Mouse (Mus musculus) hindbrain, embryonic 13.5 days (tissue): ENCODE data around the gene Shroom4. TPM values are rescaled to one million over a fixed set of nuclear protein-coding genes. Genes with fewer than 3 reads are reported as not detected.
"Not testable (repeated sequence)": the region's sequence is repeated elsewhere in the genome, so short reads cannot be mapped to it uniquely, and the experiment has no call there.

Experiments
- ATAC-seq: fragments of 200-750 bp; cut with Nextera tagmentation; 2 replicates; pipeline ENCODE4 v1.8.0; 2017; ENCODE audit warnings: moderate TSS enrichment; ENCODE audit not compliant: low FRiP score
- H3K27ac ChIP-seq: fragments of 300-500 bp; sonication (generic); 2 replicates; pipeline ENCODE4 v1.5.1; 2015; ENCODE audit warnings: inconsistent platforms, mild to moderate bottlenecking, moderate library complexity
- H3K27me3 ChIP-seq: fragments of 300-500 bp; sonication (generic); 2 replicates; pipeline ENCODE4 v1.6.1; 2015; ENCODE audit warnings: mild to moderate bottlenecking, inconsistent platforms
- H3K36me3 ChIP-seq: fragments of 300-500 bp; sonication (generic); 2 replicates; pipeline ENCODE4 v1.6.1; 2015; ENCODE audit warnings: mild to moderate bottlenecking, inconsistent platforms
- H3K4me1 ChIP-seq: fragments of 300-500 bp; sonication (generic); replicated peaks from 2 replicates; pipeline ENCODE4 v1.6.1; 2015; ENCODE audit warnings: inconsistent platforms
- H3K4me2 ChIP-seq: fragments of 300-500 bp; sonication (generic); 2 replicates; pipeline ENCODE4 v1.6.1; 2015; ENCODE audit warnings: inconsistent platforms, mild to moderate bottlenecking, moderate library complexity
- H3K4me3 ChIP-seq: fragments of 300-500 bp; sonication (generic); 2 replicates; pipeline ENCODE4 v1.5.1; 2015; ENCODE audit warnings: mild to moderate bottlenecking, inconsistent platforms
- H3K9ac ChIP-seq: fragments of 300-500 bp; sonication (generic); 2 replicates; pipeline ENCODE4 v1.6.1; 2015; ENCODE audit warnings: mild to moderate bottlenecking, inconsistent platforms
- H3K9me3 ChIP-seq: fragments of 300-500 bp; sonication (generic); 2 replicates; pipeline ENCODE4 v1.6.1; 2016; ENCODE audit warnings: inconsistent platforms
- WGBS: fragments of 180-500 bp; shearing (Covaris S2); methylation state at CpG from one replicate; pipeline ENCODE4 v1.1.7; 2015; 5-methylcytosine and 5-hydroxymethylcytosine counted together
- polyA plus RNA-seq: library from polyadenylated mRNA; unstranded; fragments of >200 nt; fragmentation: Nextera tagmentation; extraction: Ambion mirVana; gene quantifications from 2 replicates; pipeline ENCODE4 v1.2.1, GENCODE M21; 2015

The Shroom4 gene
- polyA plus RNA-seq, 1 experiment from 2014 or later, result 2.4 TPM

DNA sequence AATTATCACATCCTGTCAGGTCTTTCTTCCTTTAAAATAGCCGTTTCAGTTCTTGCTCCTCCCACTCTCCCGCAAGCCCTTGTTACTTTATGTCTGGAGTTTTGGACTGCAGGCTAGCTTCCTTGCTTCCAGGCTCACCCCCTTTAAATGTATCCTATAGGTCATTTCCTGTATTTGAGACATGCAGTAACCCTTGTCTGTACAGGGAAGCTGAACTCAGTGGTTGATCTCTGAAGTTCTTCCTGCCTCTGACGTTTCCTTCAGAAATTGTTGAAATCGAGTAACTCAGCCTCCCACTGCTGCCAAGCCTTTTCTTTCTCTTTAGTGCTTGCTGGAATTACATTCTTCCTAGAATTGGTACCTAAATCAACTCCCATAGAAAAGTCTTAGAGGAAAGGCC is 18.5 kb downstream of the Shroom4 start:
- Histone ChIP-seq H3K9ac (no peak overlapping the region), H3K4me1 (no peaks in the 10 kb centered on the region), H3K4me2 (no peak overlapping the region), H3K27ac (no peak overlapping the region), H3K27me3 (no peaks in the 10 kb centered on the region), H3K9me3 (no peaks in the 10 kb centered on the region), H3K4me3 (no peak overlapping the region), H3K36me3 (no peaks in the 10 kb centered on the region)
- ATAC-seq, result no peak
- WGBS, result 51% methylated on average over 4 of the region's 4 CpGs

DNA sequence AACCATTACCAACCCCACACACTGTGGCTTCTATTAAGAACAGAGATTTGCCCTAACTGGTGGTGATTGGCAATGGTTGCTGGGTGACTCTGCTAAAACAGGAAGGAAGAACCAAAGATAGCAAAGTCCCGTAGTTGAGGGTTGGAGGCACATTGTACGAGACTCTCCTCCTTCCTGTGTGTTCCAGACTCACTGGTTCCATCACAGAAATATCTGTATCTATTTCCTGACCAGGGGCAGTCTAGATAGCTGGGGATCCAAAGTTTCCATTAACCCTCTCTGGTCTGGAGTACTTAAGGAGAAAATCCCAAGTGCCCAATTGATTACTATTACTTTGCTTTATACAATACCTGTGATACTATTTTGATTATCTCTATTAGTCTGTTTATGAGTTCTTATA is 35.6 kb downstream of the Shroom4 start:
- Histone ChIP-seq H3K4me1 (no peaks in the 10 kb centered on the region), H3K4me2 (no peak overlapping the region), H3K27me3 (no peaks in the 10 kb centered on the region), H3K9me3 (no peaks in the 10 kb centered on the region), H3K27ac (no peak overlapping the region), H3K4me3 (no peak overlapping the region), H3K36me3 (no peaks in the 10 kb centered on the region), H3K9ac (no peak overlapping the region)
- 88% methylated on average over 2 of the region's 2 CpGs for WGBS
- no peak for ATAC-seq

DNA sequence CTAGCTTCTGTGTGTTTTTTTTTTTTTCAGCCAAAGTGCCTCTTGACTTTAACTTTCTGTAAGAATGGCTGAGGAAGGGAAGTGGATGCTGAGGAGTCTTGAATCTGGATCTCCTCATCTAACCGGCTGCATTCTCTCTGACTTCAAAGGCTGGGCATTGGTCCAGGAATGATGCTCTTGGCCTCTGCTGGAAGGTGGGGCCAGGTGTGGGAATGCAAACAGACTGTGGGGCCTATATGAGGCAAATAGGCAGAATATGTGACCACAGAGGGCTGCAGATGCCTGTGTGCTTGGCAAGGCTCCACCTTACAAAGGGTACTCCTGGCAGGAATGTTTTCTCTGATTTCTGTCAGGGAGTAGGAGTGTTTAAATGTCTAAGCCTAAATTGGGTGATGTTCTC is 46.8 kb downstream of the Shroom4 start:
- no peak overlapping the region for H3K27ac ChIP-seq
- no peak overlapping the region for H3K4me3 ChIP-seq
- ATAC-seq, result no peak
- no peaks in the 10 kb centered on the region for H3K36me3 ChIP-seq
- WGBS, result 63% methylated on average over 1 of the region's 1 CpGs
- no peaks in the 10 kb centered on the region for H3K9me3 ChIP-seq
- H3K4me2 ChIP-seq, result no peak overlapping the region
- H3K27me3 ChIP-seq, result no peaks in the 10 kb centered on the region
- no peaks in the 10 kb centered on the region for H3K4me1 ChIP-seq
- no peak overlapping the region for H3K9ac ChIP-seq

DNA sequence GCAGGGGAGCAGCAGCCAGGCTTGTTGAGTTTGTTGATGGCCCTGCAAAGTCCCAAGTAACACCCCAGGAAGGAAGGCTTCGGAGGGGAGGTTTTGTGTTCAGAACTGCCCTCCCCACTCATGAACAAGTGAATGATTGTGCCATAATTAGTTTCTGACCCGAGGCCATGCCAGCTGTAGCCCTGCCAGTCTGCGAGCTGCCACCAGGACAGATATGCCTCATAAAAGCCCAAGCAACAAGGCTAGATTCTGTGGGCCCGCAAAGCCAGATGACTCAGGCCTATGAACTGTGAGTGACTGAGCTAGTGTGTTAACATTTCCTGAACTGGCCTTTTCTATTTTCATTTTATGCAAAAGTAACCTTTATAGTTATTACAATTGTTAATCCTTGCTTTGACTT is 48.3 kb downstream of the Shroom4 start:
- no peak overlapping the region for H3K27ac ChIP-seq
- H3K9ac ChIP-seq, result no peak overlapping the region
- H3K4me3 ChIP-seq, result no peak overlapping the region
- no peaks in the 10 kb centered on the region for H3K36me3 ChIP-seq
- no peaks in the 10 kb centered on the region for H3K27me3 ChIP-seq
- no peak for ATAC-seq
- WGBS, result 63% methylated on average over 4 of the region's 4 CpGs
- H3K9me3 ChIP-seq, result no peaks in the 10 kb centered on the region
- H3K4me2 ChIP-seq, result no peak overlapping the region
- no peaks in the 10 kb centered on the region for H3K4me1 ChIP-seq

DNA sequence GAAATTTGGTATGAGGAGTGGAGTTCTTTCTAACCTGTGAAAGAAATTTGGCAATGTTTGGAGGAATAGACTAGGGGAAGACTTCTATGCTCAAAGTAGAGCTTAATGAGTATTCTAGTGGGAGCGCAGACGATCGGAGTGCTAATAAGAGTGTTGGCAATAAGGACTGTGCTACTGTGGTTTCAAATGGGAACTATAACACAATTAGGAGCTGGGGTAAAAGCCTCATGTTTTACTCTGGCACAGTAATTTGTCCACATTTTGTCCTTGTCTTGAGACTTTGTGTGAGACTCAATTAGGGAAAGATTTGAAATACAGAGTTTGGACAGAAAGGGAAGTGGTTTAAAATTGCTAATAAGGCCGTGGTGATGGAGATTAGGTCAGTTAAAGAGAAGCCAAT is 53.6 kb downstream of the Shroom4 start:
- no peak overlapping the region for H3K27ac ChIP-seq
- no peak overlapping the region for H3K4me2 ChIP-seq
- no peak overlapping the region for H3K9ac ChIP-seq
- no peak overlapping the region for H3K4me3 ChIP-seq
- no peaks in the 10 kb centered on the region for H3K9me3 ChIP-seq
- no peaks in the 10 kb centered on the region for H3K27me3 ChIP-seq
- no peaks in the 10 kb centered on the region for H3K36me3 ChIP-seq
- ATAC-seq, result no peak
- WGBS, result 77% methylated on average over 4 of the region's 4 CpGs
- H3K4me1 ChIP-seq, result no peaks in the 10 kb centered on the region

DNA sequence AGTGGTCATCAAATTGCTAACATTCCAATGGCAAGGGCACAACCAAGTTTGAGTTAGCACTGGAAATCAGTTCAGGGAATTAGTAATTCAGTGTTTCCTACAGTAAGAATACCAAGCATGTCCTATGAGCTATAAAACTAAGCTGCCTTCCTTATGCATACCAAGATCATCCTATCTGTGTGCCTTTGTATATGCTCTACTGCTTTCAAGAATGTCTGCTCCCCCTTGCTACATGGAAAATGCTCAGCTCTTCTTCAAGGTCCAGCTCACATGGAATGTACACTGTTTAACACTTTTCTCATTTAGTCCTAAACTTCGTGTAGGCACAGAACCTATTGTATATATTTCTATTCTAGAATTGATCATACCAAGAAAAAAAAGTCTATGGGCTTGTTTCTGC is 69.6 kb downstream of the Shroom4 start:
- ATAC-seq, H3K36me3 ChIP-seq, H3K4me1 ChIP-seq, H3K4me2 ChIP-seq, H3K9me3 ChIP-seq, H3K4me3 ChIP-seq, H3K27ac ChIP-seq, H3K9ac ChIP-seq, H3K27me3 ChIP-seq: not testable (repeated sequence)
- WGBS, result no CpG with 5 or more reads among the region's 1 CpGs

DNA sequence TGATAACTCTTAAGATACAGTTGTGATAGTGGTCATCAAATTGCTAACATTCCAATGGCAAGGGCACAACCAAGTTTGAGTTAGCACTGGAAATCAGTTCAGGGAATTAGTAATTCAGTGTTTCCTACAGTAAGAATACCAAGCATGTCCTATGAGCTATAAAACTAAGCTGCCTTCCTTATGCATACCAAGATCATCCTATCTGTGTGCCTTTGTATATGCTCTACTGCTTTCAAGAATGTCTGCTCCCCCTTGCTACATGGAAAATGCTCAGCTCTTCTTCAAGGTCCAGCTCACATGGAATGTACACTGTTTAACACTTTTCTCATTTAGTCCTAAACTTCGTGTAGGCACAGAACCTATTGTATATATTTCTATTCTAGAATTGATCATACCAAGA is 72.9 kb downstream of the Shroom4 start:
- H3K9ac ChIP-seq, H3K4me1 ChIP-seq, H3K27ac ChIP-seq, H3K4me2 ChIP-seq, H3K4me3 ChIP-seq, H3K9me3 ChIP-seq, H3K36me3 ChIP-seq, H3K27me3 ChIP-seq, ATAC-seq: not testable (repeated sequence)
- WGBS, result no CpG with 5 or more reads among the region's 1 CpGs

DNA sequence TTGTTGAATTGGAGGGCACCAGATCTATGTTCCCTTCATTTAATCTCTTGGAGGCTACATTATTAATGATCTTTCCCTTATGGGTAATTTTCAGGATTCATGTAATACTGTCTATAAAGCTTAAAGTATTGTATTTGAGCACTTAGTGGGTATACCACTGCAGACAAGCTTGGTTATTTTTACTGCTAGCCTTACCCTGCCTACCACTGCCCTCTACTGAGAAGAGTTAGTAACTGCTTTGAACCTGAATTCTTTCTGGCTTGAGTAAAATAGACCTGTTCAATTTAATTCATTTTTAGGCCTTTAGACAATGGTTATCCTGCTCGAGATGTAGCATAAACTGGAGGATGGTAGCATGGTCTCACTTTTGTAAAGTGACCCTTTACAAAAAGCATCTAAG is 75.5 kb downstream of the Shroom4 start:
- Histone ChIP-seq H3K4me1 (no peaks in the 10 kb centered on the region), H3K4me3 (no peak overlapping the region), H3K36me3 (no peaks in the 10 kb centered on the region), H3K27me3 (no peaks in the 10 kb centered on the region), H3K9ac (no peak overlapping the region), H3K4me2 (no peak overlapping the region), H3K9me3 (no peaks in the 10 kb centered on the region), H3K27ac (no peak overlapping the region)
- ATAC-seq, result no peak
- 19% methylated on average over 1 of the region's 1 CpGs for WGBS

DNA sequence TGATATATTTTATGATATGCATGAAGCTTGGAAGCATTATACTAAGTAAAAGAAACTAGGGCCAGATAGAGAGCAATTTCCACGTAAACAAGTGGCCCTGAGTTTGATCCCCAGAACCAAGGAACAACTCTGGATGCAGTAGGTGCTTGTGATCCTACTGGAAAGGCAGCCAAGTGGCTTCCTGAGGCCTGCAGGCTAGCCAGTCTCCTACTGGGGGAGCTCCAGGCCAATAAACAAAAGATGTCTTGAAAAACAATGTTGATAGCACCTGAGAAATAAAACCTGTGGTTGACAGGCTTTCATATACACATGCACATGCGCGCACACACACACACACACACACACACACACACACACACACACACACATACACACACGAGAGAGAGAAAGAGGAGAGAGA is 82.6 kb downstream of the Shroom4 start:
- Histone ChIP-seq H3K9ac (no peak overlapping the region), H3K4me1 (no peaks in the 10 kb centered on the region), H3K4me2 (no peak overlapping the region), H3K36me3 (no peaks in the 10 kb centered on the region), H3K9me3 (no peaks in the 10 kb centered on the region), H3K4me3 (no peak overlapping the region), H3K27me3 (no peaks in the 10 kb centered on the region), H3K27ac (no peak overlapping the region)
- no peak for ATAC-seq
- WGBS, result 87% methylated on average over 3 of the region's 4 CpGs

DNA sequence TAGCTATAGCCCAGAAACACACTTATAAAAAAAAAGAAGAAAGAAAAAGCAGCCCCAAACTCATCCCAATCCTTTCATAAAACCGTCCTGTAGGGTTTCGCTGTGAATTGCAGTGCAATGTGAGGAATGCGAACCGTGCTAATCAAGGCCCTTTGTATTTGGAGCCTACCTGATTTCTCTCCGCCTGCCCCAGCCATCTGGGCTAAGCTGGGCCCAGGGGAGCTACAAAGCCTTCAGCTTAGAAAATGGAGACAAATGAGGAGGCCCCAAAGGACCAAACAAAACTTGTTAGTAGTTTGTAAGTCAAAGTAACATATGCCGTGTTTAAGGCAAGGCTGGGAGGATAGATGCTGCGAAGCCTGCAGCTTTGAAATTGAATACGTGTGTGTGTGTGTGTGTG is 84.2 kb downstream of the Shroom4 start:
- no peak overlapping the region for H3K27ac ChIP-seq
- no peak overlapping the region for H3K9ac ChIP-seq
- no peak for ATAC-seq
- H3K4me1 ChIP-seq, result no peaks in the 10 kb centered on the region
- no peak overlapping the region for H3K4me2 ChIP-seq
- no peaks in the 10 kb centered on the region for H3K27me3 ChIP-seq
- H3K9me3 ChIP-seq, result no peaks in the 10 kb centered on the region
- H3K36me3 ChIP-seq, result no peaks in the 10 kb centered on the region
- no peak overlapping the region for H3K4me3 ChIP-seq
- WGBS, result 36% methylated on average over 8 of the region's 8 CpGs

DNA sequence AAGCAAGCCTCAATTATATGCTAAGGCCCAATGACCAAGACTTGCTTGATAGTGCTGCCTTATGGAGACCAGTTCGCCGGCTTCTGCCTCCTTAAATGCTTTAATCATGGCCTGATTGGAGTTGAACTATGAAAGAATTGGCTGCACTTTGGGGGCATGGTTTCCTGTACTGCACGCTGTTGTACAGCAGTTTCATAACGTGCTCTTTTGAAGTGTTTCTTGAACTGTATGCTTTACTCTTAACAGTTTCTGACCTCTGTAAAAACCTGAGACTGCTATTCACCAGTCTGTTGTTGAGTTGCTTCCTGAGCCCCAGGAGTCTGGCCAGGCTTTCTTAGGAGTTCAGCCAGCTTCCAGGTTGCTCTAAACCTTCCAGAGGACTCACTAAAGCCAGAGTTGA is 90.8 kb downstream of the Shroom4 start:
- Histone ChIP-seq H3K9me3 (no peaks in the 10 kb centered on the region), H3K9ac (no peak overlapping the region), H3K27me3 (no peaks in the 10 kb centered on the region), H3K27ac (no peak overlapping the region), H3K4me1 (0 out of 2 replicates have a peak, but pooled peaks cover 3% of the 10 kb centered on the region), H3K4me2 (no peak overlapping the region), H3K4me3 (no peak overlapping the region), H3K36me3 (no peaks in the 10 kb centered on the region)
- no peak for ATAC-seq
- 81% methylated on average over 4 of the region's 4 CpGs for WGBS

DNA sequence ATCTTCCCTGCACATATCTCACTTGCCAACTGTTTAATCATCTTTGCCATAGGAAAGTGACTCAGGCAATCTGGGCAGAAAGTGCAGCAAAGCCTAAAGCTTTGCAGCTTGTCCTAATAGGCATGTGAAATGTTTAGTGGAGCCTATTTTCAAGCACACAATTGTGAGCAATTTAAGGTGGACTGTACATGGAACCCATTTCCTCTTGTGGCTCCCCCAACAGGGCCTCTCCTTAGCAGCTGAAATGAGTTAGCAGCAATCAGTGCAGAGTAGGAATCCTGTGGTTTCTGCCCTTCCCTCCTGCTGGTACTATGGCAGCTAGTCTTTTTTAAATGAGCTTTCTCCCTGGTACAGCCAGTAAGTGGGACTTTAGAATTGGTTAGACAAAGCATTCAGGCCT is 95.8 kb downstream of the Shroom4 start:
- Histone ChIP-seq H3K27ac (no peak overlapping the region), H3K27me3 (no peaks in the 10 kb centered on the region), H3K9me3 (no peaks in the 10 kb centered on the region), H3K4me1 (0 out of 2 replicates have a peak, but pooled peaks cover 6% of the 10 kb centered on the region), H3K4me3 (no peak overlapping the region), H3K9ac (no peak overlapping the region), H3K4me2 (no peak overlapping the region), H3K36me3 (no peaks in the 10 kb centered on the region)
- no peak for ATAC-seq

DNA sequence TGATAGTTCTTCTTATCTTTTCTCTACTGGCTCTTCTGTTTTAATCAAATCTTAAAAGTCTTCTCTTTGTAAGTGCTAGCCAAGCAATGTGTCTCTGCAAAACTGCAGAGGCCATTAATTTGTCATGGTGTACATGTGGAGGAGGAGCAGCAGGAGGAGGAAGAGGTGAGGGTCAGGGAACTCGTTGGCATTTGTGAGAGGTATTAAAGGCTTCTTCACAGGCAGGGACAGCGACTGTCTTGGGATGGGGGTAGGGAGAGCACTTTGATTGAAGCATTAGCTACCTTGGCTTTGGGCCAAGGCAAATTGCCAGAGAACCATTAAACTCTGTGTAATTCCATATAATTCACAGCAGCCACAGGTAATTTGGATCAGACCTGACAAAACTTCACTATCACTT is 96.7 kb downstream of the Shroom4 start:
- H3K36me3 ChIP-seq, result no peaks in the 10 kb centered on the region
- no peak overlapping the region for H3K4me3 ChIP-seq
- 35% methylated on average over 2 of the region's 2 CpGs for WGBS
- no peak for ATAC-seq
- no peak overlapping the region for H3K27ac ChIP-seq
- H3K9me3 ChIP-seq, result no peaks in the 10 kb centered on the region
- H3K4me1 ChIP-seq, result 0 out of 2 replicates have a peak, but pooled peaks cover 6% of the 10 kb centered on the region
- no peak overlapping the region for H3K4me2 ChIP-seq
- no peaks in the 10 kb centered on the region for H3K27me3 ChIP-seq
- H3K9ac ChIP-seq, result no peak overlapping the region

DNA sequence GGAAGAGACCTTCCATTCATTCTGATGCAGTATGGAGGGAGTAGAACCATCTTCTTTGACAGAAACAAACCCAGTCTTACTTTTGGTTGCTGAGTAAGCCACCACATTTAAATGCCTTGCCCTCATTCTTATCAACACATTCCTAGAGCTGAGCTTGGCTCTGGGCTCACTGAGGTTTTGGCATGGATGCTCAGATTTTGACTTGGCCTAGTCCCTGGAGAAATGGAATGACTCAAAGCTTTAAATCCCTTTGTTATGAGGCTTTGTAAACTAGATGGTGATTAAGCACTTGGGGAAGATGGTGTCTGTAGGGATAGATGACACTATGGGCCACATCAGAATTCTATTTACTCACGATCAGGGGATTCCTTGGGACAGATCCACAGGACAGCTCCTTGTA is 102.2 kb downstream of the Shroom4 start:
- no peak overlapping the region for H3K4me3 ChIP-seq
- no peaks in the 10 kb centered on the region for H3K4me1 ChIP-seq
- no peak for ATAC-seq
- H3K9me3 ChIP-seq, result no peaks in the 10 kb centered on the region
- no peak overlapping the region for H3K27ac ChIP-seq
- H3K27me3 ChIP-seq, result no peaks in the 10 kb centered on the region
- no peak overlapping the region for H3K4me2 ChIP-seq
- 90% methylated on average over 1 of the region's 1 CpGs for WGBS
- no peak overlapping the region for H3K9ac ChIP-seq
- no peaks in the 10 kb centered on the region for H3K36me3 ChIP-seq
